Mouse (Mus musculus): ENCODE data around the gene Islr2. TPM values are rescaled to one million over a fixed set of nuclear protein-coding genes. Genes with fewer than 3 reads are reported as not detected.

The Islr2 gene
- polyA plus RNA-seq, 1 experiment = 0.07 TPM

DNA sequence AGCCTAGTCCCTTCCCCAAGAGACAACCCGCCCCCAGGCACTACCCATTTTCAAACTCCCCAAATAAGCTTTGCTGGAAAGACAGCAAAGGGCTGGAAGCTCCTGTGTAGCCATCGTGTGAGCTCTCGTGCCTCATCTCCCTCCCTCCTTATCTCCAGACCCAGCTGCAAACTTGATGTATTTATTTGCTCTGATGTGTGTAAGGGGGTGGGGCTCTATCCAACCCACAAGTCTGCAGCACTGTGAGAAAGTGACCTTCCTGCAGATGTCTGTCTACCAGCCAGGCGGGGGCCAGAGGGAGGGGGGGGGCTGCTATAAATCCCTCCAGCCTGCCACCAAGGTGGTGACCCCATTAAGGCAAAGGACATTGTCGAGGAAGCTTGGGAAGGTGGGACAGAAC is 9.7 kb upstream of the Islr2 start:
- no peak overlapping the region for H3ac ChIP-seq (ENCODE audit: control insufficient read depth, insufficient read length, low read depth)
- no peaks in the 10 kb centered on the region for H3K79me2 ChIP-seq (ENCODE audit: control insufficient read depth, insufficient read depth)
- H3K27me3 ChIP-seq (ENCODE audit: control insufficient read depth, insufficient read depth, insufficient read length) = no peaks in the 10 kb centered on the region

DNA sequence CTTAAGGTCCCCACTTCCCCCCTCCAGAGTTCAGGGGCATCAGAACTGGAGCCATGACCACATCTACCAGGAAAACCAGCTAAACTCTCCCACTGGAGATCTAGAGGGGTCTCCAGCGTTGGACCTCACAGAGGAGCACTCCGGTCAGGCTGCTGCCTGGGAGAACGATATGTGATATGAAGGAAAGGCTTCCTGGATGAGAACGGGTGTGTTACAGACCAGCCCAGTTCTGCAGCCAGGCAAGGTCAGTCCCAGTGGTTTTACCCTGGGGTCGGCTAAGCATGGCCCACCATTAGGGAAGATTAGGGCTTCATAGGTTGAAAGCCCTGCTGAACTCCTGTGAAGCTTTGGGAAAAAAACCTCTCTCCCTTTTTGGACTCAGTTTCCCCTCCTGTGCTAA is 9.3 kb upstream of the Islr2 start:
- TF ChIP-seq CEBPB (IDR thresholded peaks at IDR 0.05; ENCODE audit: low read depth) (no peak), MYOD1 (IDR thresholded peaks at IDR 0.05; ENCODE audit: control insufficient read depth, insufficient read length, low read depth) (no peak), MYOG (IDR thresholded peaks at IDR 0.05; ENCODE audit: control insufficient read depth, extremely low read depth, insufficient read length) (no peak), USF1 (IDR thresholded peaks at IDR 0.05; ENCODE audit: low read depth) (no peak), MAX (IDR thresholded peaks at IDR 0.05) (no peak), CTCF (IDR thresholded peaks at IDR 0.05; ENCODE audit: control insufficient read depth, insufficient read depth, insufficient read length) (no peak), FOSL1 (IDR thresholded peaks at IDR 0.05; ENCODE audit: insufficient read depth, low read length, poor library complexity, severe bottlenecking) (no peak)
- Histone ChIP-seq H3K36me3 (ENCODE audit: control insufficient read depth, insufficient read depth) (no peaks in the 10 kb centered on the region), H3K79me2 (ENCODE audit: control insufficient read depth, insufficient read depth) (no peaks in the 10 kb centered on the region), H3ac (ENCODE audit: control insufficient read depth, insufficient read length, low read depth) (no peak overlapping the region), H3K27me3 (ENCODE audit: control insufficient read depth, insufficient read depth, insufficient read length) (no peaks in the 10 kb centered on the region), H3K79me3 (ENCODE audit: low read depth) (no peaks in the 10 kb centered on the region), H3K4me3 (ENCODE audit: insufficient read depth, poor library complexity, severe bottlenecking) (no peak overlapping the region)

More for the DNA sequence above, 9.7 kb upstream of the Islr2 start:
- H3K36me3 ChIP-seq (ENCODE audit: control insufficient read depth, insufficient read depth) = no peaks in the 10 kb centered on the region
- H3K79me3 ChIP-seq (ENCODE audit: low read depth) = no peaks in the 10 kb centered on the region
- H3K4me3 ChIP-seq (ENCODE audit: insufficient read depth, poor library complexity, severe bottlenecking) = no peak overlapping the region
- TF ChIP-seq MYOD1 (IDR thresholded peaks at IDR 0.05; ENCODE audit: control insufficient read depth, insufficient read length, low read depth) (no peak), USF1 (IDR thresholded peaks at IDR 0.05; ENCODE audit: low read depth) (no peak), FOSL1 (IDR thresholded peaks at IDR 0.05; ENCODE audit: insufficient read depth, low read length, poor library complexity, severe bottlenecking) (no peak), MYOG (IDR thresholded peaks at IDR 0.05; ENCODE audit: control insufficient read depth, extremely low read depth, insufficient read length) (no peak), CEBPB (IDR thresholded peaks at IDR 0.05; ENCODE audit: low read depth) (no peak), CTCF (IDR thresholded peaks at IDR 0.05; ENCODE audit: control insufficient read depth, insufficient read depth, insufficient read length) (no peak), MAX (IDR thresholded peaks at IDR 0.05) (no peak)

DNA sequence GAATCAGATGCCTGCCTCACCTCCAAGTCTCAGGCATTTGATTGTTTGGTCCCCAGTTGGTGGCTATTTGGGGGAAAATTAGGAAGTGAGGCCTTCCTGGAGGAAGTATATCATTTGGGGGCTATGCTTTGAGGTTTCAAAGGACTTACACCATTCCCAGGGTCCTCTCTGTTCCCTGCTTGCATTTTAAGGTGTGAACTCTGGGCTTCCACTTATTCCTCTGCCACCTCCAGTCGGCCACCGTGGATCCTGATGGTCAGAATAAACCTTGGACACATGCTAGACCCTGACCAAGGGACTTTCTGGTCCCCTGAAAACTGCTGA is 6.1 kb upstream of the Islr2 start:
- no peak overlapping the region for H3ac ChIP-seq (ENCODE audit: control insufficient read depth, insufficient read length, low read depth)
- H3K79me2 ChIP-seq (ENCODE audit: control insufficient read depth, insufficient read depth) = no peaks in the 10 kb centered on the region
- H3K27me3 ChIP-seq (ENCODE audit: control insufficient read depth, insufficient read depth, insufficient read length) = no peaks in the 10 kb centered on the region
- H3K79me3 ChIP-seq (ENCODE audit: low read depth) = no peaks in the 10 kb centered on the region
- H3K36me3 ChIP-seq (ENCODE audit: control insufficient read depth, insufficient read depth) = no peaks in the 10 kb centered on the region
- no peak overlapping the region for H3K4me3 ChIP-seq (ENCODE audit: insufficient read depth, poor library complexity, severe bottlenecking)
- TF ChIP-seq FOSL1 (IDR thresholded peaks at IDR 0.05; ENCODE audit: insufficient read depth, low read length, poor library complexity, severe bottlenecking) (no peak), CEBPB (IDR thresholded peaks at IDR 0.05; ENCODE audit: low read depth) (no peak), MYOG (IDR thresholded peaks at IDR 0.05; ENCODE audit: control insufficient read depth, extremely low read depth, insufficient read length) (no peak), MAX (IDR thresholded peaks at IDR 0.05) (no peak), MYOD1 (IDR thresholded peaks at IDR 0.05; ENCODE audit: control insufficient read depth, insufficient read length, low read depth) (no peak)

DNA sequence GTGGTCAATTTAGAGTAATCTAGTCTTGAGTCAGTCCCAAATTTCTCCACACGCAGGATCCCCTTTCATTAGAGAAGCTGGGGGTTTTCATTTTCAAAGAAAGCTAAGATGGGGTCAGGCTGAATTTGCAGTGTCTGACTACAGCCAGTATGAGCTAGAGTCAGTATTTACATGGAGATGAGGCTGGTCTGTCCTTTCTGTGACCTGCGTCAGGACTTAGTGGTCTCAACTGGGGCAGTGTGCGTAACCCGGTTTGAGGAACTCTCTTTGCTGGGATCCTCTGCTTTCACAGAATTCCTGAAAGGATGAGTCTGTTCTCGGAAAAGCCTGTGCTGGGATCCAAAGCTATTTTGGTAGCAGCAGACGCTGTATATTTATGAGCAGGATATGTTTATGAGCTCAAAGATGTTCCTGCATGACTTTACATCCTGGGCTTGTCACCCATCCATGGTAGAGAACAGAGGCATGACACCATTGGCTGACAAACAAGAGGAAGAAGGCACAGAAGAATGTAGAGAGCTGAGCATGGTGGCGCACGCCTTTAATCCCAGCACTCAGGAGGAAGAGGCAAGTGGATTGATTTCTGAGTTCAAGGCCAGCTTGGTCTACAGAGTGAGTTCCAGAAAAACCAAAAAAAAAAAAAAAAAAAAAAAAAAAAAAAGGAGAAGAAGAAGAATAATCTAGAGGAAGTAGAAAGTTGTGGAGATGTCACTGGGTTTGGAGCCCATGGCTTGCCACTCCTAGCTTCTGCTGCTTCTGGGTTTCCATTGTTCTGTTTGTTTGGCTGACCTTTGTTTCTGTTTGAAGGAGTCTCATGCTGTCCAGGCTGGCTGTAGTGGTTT is 5.6 kb upstream of the Islr2 start:
- Histone ChIP-seq H3K79me3 (ENCODE audit: low read depth) (no peaks in the 10 kb centered on the region), H3ac (ENCODE audit: control insufficient read depth, insufficient read length, low read depth) (no peak overlapping the region), H3K27me3 (ENCODE audit: control insufficient read depth, insufficient read depth, insufficient read length) (no peaks in the 10 kb centered on the region), H3K36me3 (ENCODE audit: control insufficient read depth, insufficient read depth) (no peaks in the 10 kb centered on the region), H3K4me3 (ENCODE audit: insufficient read depth, poor library complexity, severe bottlenecking) (no peak overlapping the region), H3K79me2 (ENCODE audit: control insufficient read depth, insufficient read depth) (no peaks in the 10 kb centered on the region)
- no peak for TF ChIP-seq CTCF (IDR thresholded peaks at IDR 0.05; ENCODE audit: control insufficient read depth, insufficient read depth, insufficient read length)
- no peak for TF ChIP-seq USF1 (IDR thresholded peaks at IDR 0.05; ENCODE audit: low read depth)
- TF ChIP-seq MYOD1 (IDR thresholded peaks at IDR 0.05; ENCODE audit: control insufficient read depth, insufficient read length, low read depth) = no peak
- no peak for TF ChIP-seq FOSL1 (IDR thresholded peaks at IDR 0.05; ENCODE audit: insufficient read depth, low read length, poor library complexity, severe bottlenecking)
- TF ChIP-seq MAX (IDR thresholded peaks at IDR 0.05) = no peak
- TF ChIP-seq MYOG (IDR thresholded peaks at IDR 0.05; ENCODE audit: control insufficient read depth, extremely low read depth, insufficient read length) = no peak

DNA sequence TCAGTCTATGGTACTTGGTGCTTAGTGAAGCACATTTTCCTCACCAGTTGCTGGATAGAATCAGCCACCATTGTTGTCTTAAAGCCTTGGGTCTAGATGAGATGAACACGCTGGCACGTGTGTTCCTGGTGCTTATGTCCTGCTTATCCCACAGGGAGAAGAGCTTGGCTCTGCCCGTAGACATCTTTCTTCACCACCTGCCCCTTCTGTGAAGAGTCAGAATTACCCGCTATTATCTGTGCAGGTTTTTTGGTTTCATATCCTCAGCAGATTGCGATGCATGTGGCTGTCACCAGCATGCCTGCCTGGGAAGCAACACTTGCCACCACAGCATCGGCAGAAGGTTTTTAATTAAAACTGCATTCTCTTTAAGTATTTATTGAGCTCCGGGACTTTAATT is 1.9 kb upstream of the Islr2 start:
- Histone ChIP-seq H3K4me3 (ENCODE audit: insufficient read depth, poor library complexity, severe bottlenecking) (no peak overlapping the region), H3K79me3 (ENCODE audit: low read depth) (no peaks in the 10 kb centered on the region), H3K79me2 (ENCODE audit: control insufficient read depth, insufficient read depth) (no peaks in the 10 kb centered on the region), H3K36me3 (ENCODE audit: control insufficient read depth, insufficient read depth) (no peaks in the 10 kb centered on the region), H3K27me3 (ENCODE audit: control insufficient read depth, insufficient read depth, insufficient read length) (peaks cover 4% of the 10 kb centered on the region), H3ac (ENCODE audit: control insufficient read depth, insufficient read length, low read depth) (no peak overlapping the region)
- TF ChIP-seq MYOG (IDR thresholded peaks at IDR 0.05; ENCODE audit: control insufficient read depth, extremely low read depth, insufficient read length) (no peak), FOSL1 (IDR thresholded peaks at IDR 0.05; ENCODE audit: insufficient read depth, low read length, poor library complexity, severe bottlenecking) (no peak), MAX (IDR thresholded peaks at IDR 0.05) (no peak), MYOD1 (IDR thresholded peaks at IDR 0.05; ENCODE audit: control insufficient read depth, insufficient read length, low read depth) (no peak), CTCF (IDR thresholded peaks at IDR 0.05; ENCODE audit: control insufficient read depth, insufficient read depth, insufficient read length) (no peak), USF1 (IDR thresholded peaks at IDR 0.05; ENCODE audit: low read depth) (no peak), CEBPB (IDR thresholded peaks at IDR 0.05; ENCODE audit: low read depth) (no peak)

All from C2C12 (cell line).